Mouse (Mus musculus) cerebellum, adult 2 months (tissue): Measurements from ENCODE around the gene Phf21a. TPM values are rescaled to one million over a fixed set of nuclear protein-coding genes. Genes with fewer than 3 reads are reported as not detected.

Experiments used
- DNase-seq, 2 experiments: peaks; one replicate each; pipeline ENCODE4 v3.0.0; 2021
- H3K27ac ChIP-seq: fragments of 200-500 bp; 2 replicates; pipeline ENCODE4 v1.5.1; 2012; ENCODE audit warnings: low read length, control low read depth, inconsistent platforms; ENCODE audit not compliant: insufficient read depth
- H3K27me3 ChIP-seq: fragments of 200-500 bp; 2 replicates; pipeline ENCODE4 v1.6.1; 2012; ENCODE audit warnings: inconsistent platforms, mild to moderate bottlenecking, low read length, moderate library complexity; ENCODE audit not compliant: control insufficient read depth, insufficient read depth
- H3K4me1 ChIP-seq: fragments of 200-500 bp; 2 replicates; pipeline ENCODE4 v1.6.1; 2011; ENCODE audit warnings: low read length; ENCODE audit not compliant: control insufficient read depth, insufficient read depth
- H3K4me3 ChIP-seq: fragments of 200-500 bp; replicated peaks from 2 replicates; pipeline ENCODE3; 2011; ENCODE audit warnings: mild to moderate bottlenecking, low read depth, low read length, control low read depth; ENCODE audit not compliant: insufficient read depth
- CTCF ChIP-seq: fragments of 200-500 bp; IDR thresholded peaks from 2 replicates; pipeline ENCODE4 v1.5.1; 2011; ENCODE audit warnings: low read depth, mild to moderate bottlenecking, control low read depth, low read length, moderate library complexity, borderline replicate concordance; ENCODE audit not compliant: insufficient read depth
- POLR2A ChIP-seq: fragments of 200-500 bp; IDR thresholded peaks from 2 replicates; pipeline ENCODE4 v1.6.1; 2011; ENCODE audit warnings: low read length, control low read depth, borderline replicate concordance; ENCODE audit not compliant: insufficient read depth
- WGBS: fragments of 180-500 bp; shearing (Covaris S2); methylation state at CpG from one replicate; pipeline ENCODE4 v1.1.7; 2018; 5-methylcytosine and 5-hydroxymethylcytosine counted together
- polyA plus RNA-seq: library from polyadenylated mRNA; depleted of rRNA; stranded (reverse); fragments of >200 nt; gene quantifications from 2 replicates; pipeline ENCODE4 v1.2.3, GENCODE M21; 2012

Phf21a gene
- polyA plus RNA-seq, 1 experiment = 60.4 TPM

GRCm38 (mm10) chr2:92386821-92387570 is 294.1 kb downstream of the Phf21a start:
- WGBS = 82% methylated on average over 30 of the region's 30 CpGs
- TF ChIP-seq POLR2A = no peak
- no peak for TF ChIP-seq CTCF

GRCm38 (mm10) chr2:92387646-92388045 is 294.7 kb downstream of the Phf21a start:
- 39% methylated on average over 4 of the region's 4 CpGs for WGBS
- H3K27ac ChIP-seq = peak overlapping the region; percentile 81
- H3K4me1 ChIP-seq = peaks cover 68% of the 10 kb centered on the region
- TF ChIP-seq CTCF (no peak), POLR2A (no peak)
- no peaks in the 10 kb centered on the region for H3K27me3 ChIP-seq
- no peak overlapping the region for H3K4me3 ChIP-seq
- DNase-seq = peak in 1 of 2 experiments; percentile 57

More at GRCm38 (mm10) chr2:92386821-92387570, 294.1 kb downstream of the Phf21a start:
- DNase-seq = no peak
- H3K4me3 ChIP-seq = no peak overlapping the region
- no peaks in the 10 kb centered on the region for H3K27me3 ChIP-seq
- peaks cover 69% of the 10 kb centered on the region for H3K4me1 ChIP-seq
- H3K27ac ChIP-seq = peak overlapping the region; percentile 81; the same call in 1 of the 2 replicates

- DNase-seq = peak in 1 of 2 experiments; percentile 39
- no peak for TF ChIP-seq POLR2A
- no peak for TF ChIP-seq CTCF
- WGBS = 13% methylated on average over 3 of the region's 3 CpGs
- Histone ChIP-seq H3K27me3 (no peaks in the 10 kb centered on the region), H3K27ac (peak overlapping the region; percentile 81), H3K4me3 (peak overlapping the region; percentile 38), H3K4me1 (peaks cover 68% of the 10 kb centered on the region)
Observed at GRCm38 (mm10) chr2:92388081-92388517, 295.2 kb downstream of the Phf21a start.

GRCm38 (mm10) chr2:92388891-92389641 is 296.1 kb downstream of the Phf21a start:
- H3K4me3 ChIP-seq = peak overlapping the region; percentile 38
- 1% methylated on average over 60 of the region's 62 CpGs for WGBS
- DNase-seq = peak; percentile 86 to 91
- H3K4me1 ChIP-seq = peaks cover 69% of the 10 kb centered on the region
- H3K27ac ChIP-seq = peak overlapping the region; percentile 81
- TF ChIP-seq POLR2A (no peak), CTCF (no peak)
- H3K27me3 ChIP-seq = no peaks in the 10 kb centered on the region

GRCm38 (mm10) chr2:92389645-92390044 is 296.7 kb downstream of the Phf21a start:
- 26% methylated on average over 10 of the region's 10 CpGs for WGBS
- peak overlapping the region; percentile 22 for H3K27ac ChIP-seq
- H3K4me3 ChIP-seq = peak overlapping the region; percentile 38
- no peak for DNase-seq
- H3K4me1 ChIP-seq = peaks cover 69% of the 10 kb centered on the region
- no peaks in the 10 kb centered on the region for H3K27me3 ChIP-seq
- TF ChIP-seq POLR2A (no peak), CTCF (no peak)

GRCm38 (mm10) chr2:92390206-92390930 is 297.5 kb downstream of the Phf21a start:
- H3K27me3 ChIP-seq = no peaks in the 10 kb centered on the region
- peak in 1 of 2 experiments; percentile 65 for DNase-seq
- WGBS = 41% methylated on average over 6 of the region's 6 CpGs
- peaks cover 71% of the 10 kb centered on the region for H3K4me1 ChIP-seq
- H3K27ac ChIP-seq = peak overlapping the region; percentile 18; the same call in 1 of the 2 replicates
- H3K4me3 ChIP-seq = no peak overlapping the region
- TF ChIP-seq POLR2A = no peak
- no peak for TF ChIP-seq CTCF

GRCm38 (mm10) chr2:92391116-92391515 is 298.2 kb downstream of the Phf21a start:
- peak in 1 of 2 experiments; percentile 77 for DNase-seq
- H3K27ac ChIP-seq = peak overlapping the region; percentile 88

More at GRCm38 (mm10) chr2:92391116-92391515, 298.2 kb downstream of the Phf21a start:
- WGBS = 5% methylated on average over 8 of the region's 8 CpGs
- H3K4me3 ChIP-seq = peak overlapping the region; percentile 9
- no peak for TF ChIP-seq POLR2A
- no peak for TF ChIP-seq CTCF
- no peaks in the 10 kb centered on the region for H3K27me3 ChIP-seq
- H3K4me1 ChIP-seq = peaks cover 69% of the 10 kb centered on the region
